Mouse (Mus musculus): ENCODE results near the gene Adprm.
A peak's percentile ranks its signal among the peaks of the same experiment; 100 is the strongest.
"Not testable (repeated sequence)": the region's sequence is repeated elsewhere in the genome, so short reads cannot be mapped to it uniquely, and the experiment has no call there.

Gene Adprm

GRCm38 (mm10) chr11:67023191-67023590 is 29.2 kb downstream of the Adprm start:
- not testable (repeated sequence) for DNase-seq (ENCODE audit: low spot score)

- DNase-seq (ENCODE audit: low spot score): no peak
Measured at GRCm38 (mm10) chr11:67022354-67023115, 29.9 kb downstream of the Adprm start.

GRCm38 (mm10) chr11:67020948-67021347 is 31.4 kb downstream of the Adprm start:
- DNase-seq (ENCODE audit: low spot score): peak; percentile 82

GRCm38 (mm10) chr11:67019711-67020475 is 32.5 kb downstream of the Adprm start:
- DNase-seq (ENCODE audit: low spot score): no peak

- DNase-seq (ENCODE audit: low spot score): peak; percentile 34
Measured at GRCm38 (mm10) chr11:67017801-67018591, 34.4 kb downstream of the Adprm start.

- no peak for DNase-seq (ENCODE audit: low spot score)
Measured at GRCm38 (mm10) chr11:67011635-67012034, 40.8 kb downstream of the Adprm start.

- peak; percentile 75 for DNase-seq (ENCODE audit: low spot score)
Measured at GRCm38 (mm10) chr11:67010430-67010829, 42.0 kb downstream of the Adprm start.

GRCm38 (mm10) chr11:67008528-67008927 is 43.9 kb downstream of the Adprm start:
- DNase-seq (ENCODE audit: low spot score): no peak

- DNase-seq (ENCODE audit: low spot score): no peak
Measured at GRCm38 (mm10) chr11:67007961-67008360, 44.4 kb downstream of the Adprm start.

- DNase-seq (ENCODE audit: low spot score): no peak
Measured at GRCm38 (mm10) chr11:67002911-67003310, 49.5 kb downstream of the Adprm start.

GRCm38 (mm10) chr11:67001717-67002116 is 50.7 kb downstream of the Adprm start:
- peak; percentile 65 for DNase-seq (ENCODE audit: low spot score)

GRCm38 (mm10) chr11:67000671-67001070 is 51.7 kb downstream of the Adprm start:
- no peak for DNase-seq (ENCODE audit: low spot score)

GRCm38 (mm10) chr11:66998467-66999403 is 53.7 kb downstream of the Adprm start:
- no peak for DNase-seq (ENCODE audit: low spot score)

- no peak for DNase-seq (ENCODE audit: low spot score)
Measured at GRCm38 (mm10) chr11:66996446-66996845, 55.9 kb downstream of the Adprm start.

GRCm38 (mm10) chr11:66993674-66994073 is 58.7 kb downstream of the Adprm start:
- DNase-seq (ENCODE audit: low spot score): no peak

GRCm38 (mm10) chr11:66992150-66992549 is 60.2 kb downstream of the Adprm start:
- no peak for DNase-seq (ENCODE audit: low spot score)
